Mouse (Mus musculus): ENCODE measurements around the gene Rerg.

- TF ChIP-seq POLR2A (IDR thresholded peaks at IDR 0.05; ENCODE audit: insufficient read length, low read depth) (no peak), E2F4 (IDR thresholded peaks at IDR 0.05; ENCODE audit: insufficient read depth) (no peak), TCF12 (IDR thresholded peaks at IDR 0.05; ENCODE audit: insufficient read depth, poor library complexity, severe bottlenecking) (no peak), TCF3 (IDR thresholded peaks at IDR 0.05; ENCODE audit: insufficient read length, low read depth) (no peak), MAX (IDR thresholded peaks at IDR 0.05; ENCODE audit: low read depth) (no peak), USF1 (IDR thresholded peaks at IDR 0.05; ENCODE audit: low read depth) (no peak), MYOD1 (IDR thresholded peaks at IDR 0.05; ENCODE audit: control insufficient read depth in 1 of 3, insufficient read length in 2 of 3, low read depth in 2 of 3) (peak in 1 of 3 experiments; percentile 44), MYOG (IDR thresholded peaks at IDR 0.05; ENCODE audit: control insufficient read depth in 1 of 3, insufficient read depth in 1 of 3, insufficient read length in 2 of 3, low read depth in 2 of 3) (no peak), POLR2AphosphoS2 (IDR thresholded peaks at IDR 0.05; ENCODE audit: insufficient read length, low read depth) (no peak), CEBPB (IDR thresholded peaks at IDR 0.05; ENCODE audit: insufficient read depth, poor library complexity, severe bottlenecking) (no peak), REST (IDR thresholded peaks at IDR 0.05; ENCODE audit: insufficient read depth, insufficient read length) (no peak)
Measured at GRCm38 (mm10) chr6:137188375-137188926, 18.2 kb upstream of the Rerg start.
